Mouse (Mus musculus): ENCODE data around the gene Pknox2. TPM values are rescaled to one million over a fixed set of nuclear protein-coding genes. Genes with fewer than 3 reads are reported as not detected.

The Pknox2 gene
- polyA plus RNA-seq, 1 experiment from 2014 or later, result 0.18 TPM

- Histone ChIP-seq H3K4me1 (ENCODE audit: insufficient read depth) (no peaks in the 10 kb centered on the region), H3K4me3 (ENCODE audit: low read depth, low read length) (no peak overlapping the region), H3K36me3 (replicated peaks; ENCODE audit: insufficient read depth, low read length) (no peaks in the 10 kb centered on the region), H3K27ac (ENCODE audit: low read depth) (no peak overlapping the region), H3K9me3 (ENCODE audit: low read length) (no peaks in the 10 kb centered on the region), H3K9ac (replicated peaks) (no peak overlapping the region), H3K4me2 (ENCODE audit: low read depth, low read length) (no peak overlapping the region), H3K27me3 (ENCODE audit: insufficient read depth, low read length) (no peaks in the 10 kb centered on the region)
- 66% methylated on average over 8 of the region's 8 CpGs for WGBS (ENCODE audit: insufficient replicate concordance)
- DNase-seq (no peak), ATAC-seq (no peak)
- TF ChIP-seq EP300 (IDR thresholded peaks at IDR 0.05; ENCODE audit: low read depth) (no peak), CTCF (IDR thresholded peaks at IDR 0.05; ENCODE audit: low read depth) (no peak)
Measured at GRCm38 (mm10) chr9:37177551-37177950, 30.3 kb upstream of the Pknox2 start.

DNA sequence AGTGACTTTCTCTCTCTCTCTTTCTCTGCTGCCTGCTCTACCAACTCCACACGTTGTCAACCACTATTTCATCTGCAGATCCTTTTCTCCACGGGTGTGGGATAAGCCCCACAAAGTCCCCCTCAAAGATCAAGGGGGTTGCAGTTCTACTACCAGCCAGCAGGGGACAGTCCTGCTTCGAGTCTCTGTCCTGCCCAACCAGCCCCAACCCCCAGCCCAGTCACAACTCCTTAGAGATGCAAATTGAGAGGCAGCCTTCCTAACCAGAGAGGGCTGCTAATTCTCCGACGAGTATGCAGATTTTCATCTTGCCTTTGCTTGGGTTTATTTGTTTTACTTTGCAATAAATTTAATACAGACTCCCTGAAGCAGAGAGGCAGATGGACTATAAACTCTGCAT, 29.9 kb upstream of the Pknox2 start:
- H3K9me3 ChIP-seq (ENCODE audit: low read length), result no peaks in the 10 kb centered on the region
- no peak overlapping the region for H3K9ac ChIP-seq (replicated peaks)
- H3K4me2 ChIP-seq (ENCODE audit: low read depth, low read length), result no peak overlapping the region
- TF ChIP-seq CTCF (IDR thresholded peaks at IDR 0.05; ENCODE audit: low read depth), result peak; percentile 92
- TF ChIP-seq EP300 (IDR thresholded peaks at IDR 0.05; ENCODE audit: low read depth), result no peak
- ATAC-seq, result peak; percentile 33; the same call in 1 of the 2 replicates
- DNase-seq, result peak; percentile 55
- H3K4me3 ChIP-seq (ENCODE audit: low read depth, low read length), result no peak overlapping the region
- H3K36me3 ChIP-seq (replicated peaks; ENCODE audit: insufficient read depth, low read length), result no peaks in the 10 kb centered on the region
- H3K4me1 ChIP-seq (ENCODE audit: insufficient read depth), result no peaks in the 10 kb centered on the region
- no peak overlapping the region for H3K27ac ChIP-seq (ENCODE audit: low read depth)
- 3% methylated on average over 5 of the region's 5 CpGs for WGBS (ENCODE audit: insufficient replicate concordance)
- no peaks in the 10 kb centered on the region for H3K27me3 ChIP-seq (ENCODE audit: insufficient read depth, low read length)

GRCm38 (mm10) chr9:37176002-37176401, 28.8 kb upstream of the Pknox2 start:
- H3K9me3 ChIP-seq (ENCODE audit: low read length), result no peaks in the 10 kb centered on the region
- no peaks in the 10 kb centered on the region for H3K4me1 ChIP-seq (ENCODE audit: insufficient read depth)
- H3K9ac ChIP-seq (replicated peaks), result no peak overlapping the region
- no peak for ATAC-seq
- no peak overlapping the region for H3K27ac ChIP-seq (ENCODE audit: low read depth)
- no peak for DNase-seq
- H3K4me3 ChIP-seq (ENCODE audit: low read depth, low read length), result no peak overlapping the region
- no peak for TF ChIP-seq EP300 (IDR thresholded peaks at IDR 0.05; ENCODE audit: low read depth)
- no peak for TF ChIP-seq CTCF (IDR thresholded peaks at IDR 0.05; ENCODE audit: low read depth)
- no peaks in the 10 kb centered on the region for H3K27me3 ChIP-seq (ENCODE audit: insufficient read depth, low read length)
- 55% methylated on average over 3 of the region's 3 CpGs for WGBS (ENCODE audit: insufficient replicate concordance)
- no peaks in the 10 kb centered on the region for H3K36me3 ChIP-seq (replicated peaks; ENCODE audit: insufficient read depth, low read length)
- no peak overlapping the region for H3K4me2 ChIP-seq (ENCODE audit: low read depth, low read length)

DNA sequence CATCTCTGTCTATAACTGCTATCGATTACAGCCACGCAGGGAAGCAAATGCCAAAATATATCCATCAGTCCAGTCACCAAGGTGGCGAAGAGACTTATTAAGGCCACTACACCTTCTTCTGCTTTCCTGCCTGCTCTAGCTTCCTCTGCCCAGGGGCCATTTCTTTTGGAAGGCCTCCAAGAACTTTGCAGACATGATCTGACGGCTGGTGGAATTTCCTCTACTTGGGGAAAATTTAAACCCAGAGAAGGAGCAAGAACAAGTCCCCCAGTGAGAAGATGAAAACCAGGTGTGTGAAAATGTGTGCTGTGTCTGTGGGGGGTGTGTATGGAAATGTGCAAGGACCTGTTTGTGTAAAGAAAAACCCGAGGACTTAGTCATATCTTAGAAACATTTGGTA, 26.2 kb upstream of the Pknox2 start:
- 60% methylated on average over 5 of the region's 5 CpGs for WGBS (ENCODE audit: insufficient replicate concordance)
- H3K4me2 ChIP-seq (ENCODE audit: low read depth, low read length), result no peak overlapping the region
- no peaks in the 10 kb centered on the region for H3K36me3 ChIP-seq (replicated peaks; ENCODE audit: insufficient read depth, low read length)
- DNase-seq, result no peak
- H3K9me3 ChIP-seq (ENCODE audit: low read length), result no peaks in the 10 kb centered on the region
- no peak overlapping the region for H3K4me3 ChIP-seq (ENCODE audit: low read depth, low read length)
- no peak overlapping the region for H3K9ac ChIP-seq (replicated peaks)
- no peaks in the 10 kb centered on the region for H3K27me3 ChIP-seq (ENCODE audit: insufficient read depth, low read length)
- ATAC-seq, result no peak
- no peak for TF ChIP-seq EP300 (IDR thresholded peaks at IDR 0.05; ENCODE audit: low read depth)
- no peak for TF ChIP-seq CTCF (IDR thresholded peaks at IDR 0.05; ENCODE audit: low read depth)
- no peak overlapping the region for H3K27ac ChIP-seq (ENCODE audit: low read depth)
- H3K4me1 ChIP-seq (ENCODE audit: insufficient read depth), result no peaks in the 10 kb centered on the region

DNA sequence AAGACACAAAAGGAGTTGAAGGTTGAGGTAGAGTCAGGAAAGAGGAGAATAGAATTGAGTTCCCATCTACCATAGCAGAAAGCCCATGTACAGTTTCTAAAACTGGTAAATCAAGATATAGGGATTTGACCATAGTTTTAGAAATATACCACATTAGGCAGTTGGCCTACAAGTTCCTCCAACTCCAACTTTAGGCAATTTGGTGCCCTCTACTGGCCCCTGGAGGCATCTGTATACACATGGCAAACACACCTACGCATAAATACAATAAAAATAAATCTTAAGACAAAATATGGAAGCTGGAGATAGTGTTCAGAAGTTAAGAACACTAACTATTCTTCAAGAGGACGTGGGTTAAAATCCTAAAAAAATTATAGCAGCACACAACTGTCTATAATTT, 19.7 kb upstream of the Pknox2 start:
- no peak for ATAC-seq
- H3K9ac ChIP-seq (replicated peaks), result no peak overlapping the region
- no peak overlapping the region for H3K4me2 ChIP-seq (ENCODE audit: low read depth, low read length)
- H3K36me3 ChIP-seq (replicated peaks; ENCODE audit: insufficient read depth, low read length), result no peaks in the 10 kb centered on the region
- TF ChIP-seq CTCF (IDR thresholded peaks at IDR 0.05; ENCODE audit: low read depth), result 0 out of 2 replicates have a peak, but pooled peaks have one; percentile 24
- no peak for TF ChIP-seq EP300 (IDR thresholded peaks at IDR 0.05; ENCODE audit: low read depth)
- no peaks in the 10 kb centered on the region for H3K4me1 ChIP-seq (ENCODE audit: insufficient read depth)
- no peak for DNase-seq
- H3K27me3 ChIP-seq (ENCODE audit: insufficient read depth, low read length), result no peaks in the 10 kb centered on the region
- no peaks in the 10 kb centered on the region for H3K9me3 ChIP-seq (ENCODE audit: low read length)
- no peak overlapping the region for H3K4me3 ChIP-seq (ENCODE audit: low read depth, low read length)
- WGBS (ENCODE audit: insufficient replicate concordance), result 62% methylated on average over 2 of the region's 2 CpGs
- no peak overlapping the region for H3K27ac ChIP-seq (ENCODE audit: low read depth)

DNA sequence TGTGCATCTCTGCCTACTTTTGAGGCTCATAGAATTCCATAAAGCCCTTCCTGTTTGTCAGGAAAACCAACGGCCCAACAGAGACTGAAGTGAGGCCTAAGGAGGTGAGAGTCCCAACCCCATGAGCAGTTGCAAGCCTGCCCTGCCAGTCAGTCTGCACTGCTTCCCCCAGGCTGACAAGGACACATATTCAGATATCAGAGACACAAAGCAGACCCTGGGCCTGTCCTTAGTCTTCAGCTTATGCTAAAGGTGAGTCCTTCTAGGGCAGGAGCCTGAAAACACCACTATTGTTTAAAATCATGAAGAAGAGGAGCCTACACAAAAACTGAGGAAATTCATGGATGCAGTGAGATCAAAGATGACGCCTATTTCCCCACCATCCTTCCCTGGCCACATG, 13.5 kb upstream of the Pknox2 start:
- ATAC-seq, result no peak
- H3K4me3 ChIP-seq (ENCODE audit: low read depth, low read length), result no peak overlapping the region
- WGBS (ENCODE audit: insufficient replicate concordance), result 74% methylated on average over 2 of the region's 2 CpGs
- H3K27ac ChIP-seq (ENCODE audit: low read depth), result no peak overlapping the region
- H3K9ac ChIP-seq (replicated peaks), result no peak overlapping the region
- no peak for DNase-seq
- H3K9me3 ChIP-seq (ENCODE audit: low read length), result no peaks in the 10 kb centered on the region
- H3K4me1 ChIP-seq (ENCODE audit: insufficient read depth), result no peaks in the 10 kb centered on the region
- TF ChIP-seq EP300 (IDR thresholded peaks at IDR 0.05; ENCODE audit: low read depth) (no peak), CTCF (IDR thresholded peaks at IDR 0.05; ENCODE audit: low read depth) (no peak)
- H3K27me3 ChIP-seq (ENCODE audit: insufficient read depth, low read length), result no peaks in the 10 kb centered on the region
- H3K4me2 ChIP-seq (ENCODE audit: low read depth, low read length), result no peak overlapping the region
- no peaks in the 10 kb centered on the region for H3K36me3 ChIP-seq (replicated peaks; ENCODE audit: insufficient read depth, low read length)

- H3K27me3 ChIP-seq (ENCODE audit: insufficient read depth, low read length), result peaks cover 52% of the 10 kb centered on the region
- H3K4me2 ChIP-seq (ENCODE audit: low read depth, low read length), result no peak overlapping the region
- no peaks in the 10 kb centered on the region for H3K36me3 ChIP-seq (replicated peaks; ENCODE audit: insufficient read depth, low read length)
- ATAC-seq (no peak), DNase-seq (no peak)
- TF ChIP-seq CTCF (IDR thresholded peaks at IDR 0.05; ENCODE audit: low read depth) (no peak), EP300 (IDR thresholded peaks at IDR 0.05; ENCODE audit: low read depth) (no peak)
- WGBS (ENCODE audit: insufficient replicate concordance), result 59% methylated on average over 4 of the region's 4 CpGs
- peaks cover 10% of the 10 kb centered on the region; the same call in 1 of the 2 replicates for H3K4me1 ChIP-seq (ENCODE audit: insufficient read depth)
- no peaks in the 10 kb centered on the region for H3K9me3 ChIP-seq (ENCODE audit: low read length)
- H3K4me3 ChIP-seq (ENCODE audit: low read depth, low read length), result no peak overlapping the region
- H3K27ac ChIP-seq (ENCODE audit: low read depth), result no peak overlapping the region
- no peak overlapping the region for H3K9ac ChIP-seq (replicated peaks)
Measured at GRCm38 (mm10) chr9:37147886-37148285, 679 bp upstream of the Pknox2 start.

Data from liver, postnatal 0 days (tissue).